Mouse (Mus musculus) bone marrow macrophage, adult 2 months (primary cell): ENCODE measurements around the gene Hist1h2br.

ENCODE experiments used
- CTCF ChIP-seq: IDR thresholded peaks from 2 replicates; pipeline ENCODE4 v1.5.1; 2012; ENCODE audit warnings: low read depth, mild to moderate bottlenecking, low read length, moderate library complexity
- POLR2A ChIP-seq: IDR thresholded peaks from 2 replicates; pipeline ENCODE4 v1.6.1; 2012; ENCODE audit warnings: mild to moderate bottlenecking, low read depth, low read length, borderline replicate concordance

- no peak for TF ChIP-seq CTCF
- TF ChIP-seq POLR2A: no peak
Observed at GRCm38 (mm10) chr13:21884586-21884985, 51.0 kb downstream of the Hist1h2br start.
